Mouse (Mus musculus): ENCODE measurements at regions not wholly inside any gene's neighbourhood (a gene's known extent, or its start where the extent isn't known, plus 50 kb on each side); places are given as distances from the start of the nearest gene placed in this dataset.

GRCm38 (mm10) chr4:39508866-39509265 lies 58.8 kb downstream of the 1700009N14Rik start:
- H3K36me3 ChIP-seq (replicated peaks): no peaks in the 10 kb centered on the region
- H3K4me1 ChIP-seq: no peaks in the 10 kb centered on the region
- 94% methylated on average over 6 of the region's 6 CpGs for WGBS
- no peak for DNase-seq (ENCODE audit: low spot score)
- no peak overlapping the region for H3K27ac ChIP-seq (replicated peaks)
- H3K9me3 ChIP-seq: no peaks in the 10 kb centered on the region
- H3K4me3 ChIP-seq: no peak overlapping the region
- no peaks in the 10 kb centered on the region for H3K27me3 ChIP-seq (replicated peaks; ENCODE audit: low read depth, poor library complexity, severe bottlenecking)

GRCm38 (mm10) chr4:39527492-39527891 lies 77.4 kb downstream of the 1700009N14Rik start:
- no peaks in the 10 kb centered on the region for H3K27me3 ChIP-seq (replicated peaks; ENCODE audit: low read depth, poor library complexity, severe bottlenecking)
- DNase-seq (ENCODE audit: low spot score): no peak
- H3K4me1 ChIP-seq: no peaks in the 10 kb centered on the region
- H3K4me3 ChIP-seq: no peak overlapping the region
- no peaks in the 10 kb centered on the region for H3K36me3 ChIP-seq (replicated peaks)
- H3K9me3 ChIP-seq: no peaks in the 10 kb centered on the region
- 76% methylated on average over 2 of the region's 2 CpGs for WGBS
- no peak overlapping the region for H3K27ac ChIP-seq (replicated peaks)

DNA sequence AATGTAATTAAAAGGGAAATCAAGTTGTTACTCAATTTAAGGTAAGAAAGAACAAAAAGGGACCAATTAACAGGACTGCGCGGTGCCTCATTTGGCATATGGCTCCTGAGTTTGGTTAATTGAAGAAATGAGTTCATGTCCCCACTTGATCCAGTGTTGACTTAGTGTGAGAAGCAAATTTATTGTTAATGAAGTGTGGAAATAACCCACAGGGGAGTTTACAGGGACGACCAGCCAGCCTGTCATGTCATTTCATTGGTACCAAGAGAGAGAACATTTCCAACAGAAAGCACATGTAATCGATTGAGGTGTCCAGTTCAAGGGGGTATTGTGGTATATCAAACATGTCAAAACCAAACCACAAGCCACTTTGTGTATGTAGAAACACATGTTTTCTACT lies 78.6 kb downstream of the 1700009N14Rik start:
- Histone ChIP-seq H3K4me3 (no peak overlapping the region), H3K9me3 (no peaks in the 10 kb centered on the region), H3K27ac (replicated peaks) (no peak overlapping the region), H3K27me3 (replicated peaks; ENCODE audit: low read depth, poor library complexity, severe bottlenecking) (no peaks in the 10 kb centered on the region), H3K36me3 (replicated peaks) (no peaks in the 10 kb centered on the region), H3K4me1 (no peaks in the 10 kb centered on the region)
- DNase-seq (ENCODE audit: low spot score): no peak
- 76% methylated on average over 4 of the region's 4 CpGs for WGBS

DNA sequence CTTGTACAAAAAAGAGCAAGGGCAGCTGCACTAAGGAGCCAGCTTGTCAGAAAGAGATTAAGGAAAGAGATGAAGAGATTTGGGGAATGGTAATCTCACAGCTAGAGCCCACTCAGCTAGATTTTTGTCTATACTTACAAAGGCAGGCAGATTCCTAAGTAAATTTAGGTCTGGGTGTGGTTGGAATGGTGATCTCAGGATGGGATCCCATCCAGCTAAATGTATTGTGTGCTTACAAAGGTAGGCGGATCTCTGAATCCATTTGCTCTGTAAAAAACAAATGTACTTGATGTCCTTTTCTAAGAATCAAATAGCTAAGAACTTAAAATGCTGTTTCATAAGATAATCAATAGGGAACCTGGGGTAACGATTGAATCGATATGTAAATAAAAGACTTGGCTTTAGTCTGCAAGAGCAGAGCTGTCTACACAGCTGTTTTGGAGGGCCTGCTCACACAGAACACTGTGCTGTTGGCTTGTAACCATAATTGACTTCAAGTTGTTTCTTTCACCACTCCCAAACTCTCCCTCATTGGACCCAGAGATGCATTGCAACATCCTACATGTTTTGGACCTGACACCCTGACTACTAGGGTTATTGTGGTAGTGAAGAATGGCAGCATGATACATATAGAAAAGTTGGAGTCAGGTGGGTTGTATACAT lies 106.1 kb downstream of the 1700009N14Rik start:
- Histone ChIP-seq H3K36me3 (replicated peaks) (no peaks in the 10 kb centered on the region), H3K27ac (replicated peaks) (no peak overlapping the region), H3K9me3 (no peaks in the 10 kb centered on the region), H3K4me1 (no peaks in the 10 kb centered on the region), H3K27me3 (replicated peaks; ENCODE audit: low read depth, poor library complexity, severe bottlenecking) (no peaks in the 10 kb centered on the region), H3K4me3 (no peak overlapping the region)
- no peak for DNase-seq (ENCODE audit: low spot score)
- 96% methylated on average over 3 of the region's 3 CpGs for WGBS

DNA sequence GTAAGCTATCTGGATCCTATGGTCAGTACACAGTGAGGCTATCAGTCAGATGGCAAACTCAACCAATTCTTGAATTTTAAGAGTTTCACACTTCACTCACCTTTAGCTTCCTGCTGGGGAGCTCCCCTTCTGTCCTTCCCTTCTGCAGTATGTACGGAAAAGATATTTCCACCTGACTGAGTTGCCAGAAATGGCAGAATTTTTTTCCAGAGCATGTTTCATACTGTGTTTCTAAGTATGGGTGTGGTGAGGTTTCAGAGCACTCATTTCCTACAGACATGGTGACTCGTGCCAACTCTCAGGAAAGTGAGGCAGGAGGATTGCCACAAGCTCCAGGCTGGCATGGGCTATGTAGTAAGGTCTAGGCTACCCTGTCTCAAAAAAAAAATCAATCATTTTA lies 147.3 kb downstream of the 1700009N14Rik start:
- 90% methylated on average over 2 of the region's 2 CpGs for WGBS
- no peak for DNase-seq (ENCODE audit: low spot score)
- Histone ChIP-seq H3K36me3 (replicated peaks) (no peaks in the 10 kb centered on the region), H3K9me3 (no peaks in the 10 kb centered on the region), H3K27me3 (replicated peaks; ENCODE audit: low read depth, poor library complexity, severe bottlenecking) (no peaks in the 10 kb centered on the region), H3K4me3 (no peak overlapping the region), H3K4me1 (no peaks in the 10 kb centered on the region), H3K27ac (replicated peaks) (no peak overlapping the region)

DNA sequence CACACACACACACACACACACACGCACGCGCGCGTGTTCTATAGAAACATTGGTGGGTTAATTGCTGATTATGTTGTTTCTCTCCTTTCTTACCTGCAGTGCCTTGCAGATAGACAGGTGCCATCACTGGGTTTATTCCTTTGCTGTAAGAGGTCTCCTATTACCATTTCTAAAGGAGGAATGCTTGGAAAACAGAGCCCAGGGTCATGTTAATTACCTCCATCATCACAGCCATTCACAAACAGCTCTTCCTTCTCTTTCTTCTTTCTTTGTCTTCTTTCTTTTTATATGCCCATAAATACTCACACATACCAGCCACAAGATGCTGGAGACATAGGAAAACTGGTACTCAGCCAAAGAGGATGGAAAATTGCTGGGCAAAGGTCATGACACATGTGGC lies 155.0 kb downstream of the 1700009N14Rik start:
- no peaks in the 10 kb centered on the region for H3K9me3 ChIP-seq
- WGBS: 95% methylated on average over 5 of the region's 5 CpGs
- H3K27me3 ChIP-seq (replicated peaks; ENCODE audit: low read depth, poor library complexity, severe bottlenecking): no peaks in the 10 kb centered on the region
- no peaks in the 10 kb centered on the region for H3K36me3 ChIP-seq (replicated peaks)
- no peak overlapping the region for H3K27ac ChIP-seq (replicated peaks)
- H3K4me1 ChIP-seq: no peaks in the 10 kb centered on the region
- no peak for DNase-seq (ENCODE audit: low spot score)
- H3K4me3 ChIP-seq: no peak overlapping the region

GRCm38 (mm10) chr4:39644136-39644535 lies 194.0 kb downstream of the 1700009N14Rik start:
- no peaks in the 10 kb centered on the region for H3K36me3 ChIP-seq (replicated peaks)
- no peak overlapping the region for H3K4me3 ChIP-seq
- WGBS: 75% methylated on average over 7 of the region's 7 CpGs
- no peaks in the 10 kb centered on the region for H3K4me1 ChIP-seq
- DNase-seq (ENCODE audit: low spot score): no peak
- no peaks in the 10 kb centered on the region for H3K9me3 ChIP-seq
- H3K27ac ChIP-seq (replicated peaks): no peak overlapping the region
- H3K27me3 ChIP-seq (replicated peaks; ENCODE audit: low read depth, poor library complexity, severe bottlenecking): no peaks in the 10 kb centered on the region

- 92% methylated on average over 5 of the region's 5 CpGs for WGBS
- no peaks in the 10 kb centered on the region for H3K36me3 ChIP-seq (replicated peaks)
- no peaks in the 10 kb centered on the region for H3K27me3 ChIP-seq (replicated peaks; ENCODE audit: low read depth, poor library complexity, severe bottlenecking)
- H3K4me3 ChIP-seq: no peak overlapping the region
- no peak for DNase-seq (ENCODE audit: low spot score)
- H3K9me3 ChIP-seq: no peaks in the 10 kb centered on the region
- no peak overlapping the region for H3K27ac ChIP-seq (replicated peaks)
- no peaks in the 10 kb centered on the region for H3K4me1 ChIP-seq
Measured at GRCm38 (mm10) chr4:39644849-39645248, 194.8 kb downstream of the 1700009N14Rik start.

DNA sequence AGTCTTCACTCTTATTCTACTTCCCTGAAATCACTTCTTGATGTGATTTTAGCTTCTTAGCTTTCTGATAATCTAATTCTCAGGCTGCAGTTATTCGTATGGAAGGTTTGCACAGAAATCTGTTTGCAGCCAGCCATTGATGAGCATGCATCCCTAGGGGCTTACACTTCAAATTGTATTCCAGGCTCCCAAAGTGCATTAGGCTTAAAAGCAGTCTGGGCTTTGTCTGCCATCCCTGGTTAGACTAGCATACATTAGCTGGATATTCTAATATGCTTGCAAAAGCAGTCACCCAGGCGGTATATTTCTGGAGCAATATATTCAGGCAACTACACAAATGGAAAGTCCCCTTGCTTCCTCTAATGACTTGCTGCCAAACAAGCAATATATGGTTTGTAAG lies 210.4 kb downstream of the 1700009N14Rik start:
- no peaks in the 10 kb centered on the region for H3K27me3 ChIP-seq (replicated peaks; ENCODE audit: low read depth, poor library complexity, severe bottlenecking)
- H3K4me1 ChIP-seq: no peaks in the 10 kb centered on the region
- no peak overlapping the region for H3K4me3 ChIP-seq
- H3K9me3 ChIP-seq: no peaks in the 10 kb centered on the region
- DNase-seq (ENCODE audit: low spot score): no peak
- no peaks in the 10 kb centered on the region for H3K36me3 ChIP-seq (replicated peaks)
- 79% methylated on average over 2 of the region's 2 CpGs for WGBS
- H3K27ac ChIP-seq (replicated peaks): no peak overlapping the region

GRCm38 (mm10) chr4:39672609-39673008 lies 222.5 kb downstream of the 1700009N14Rik start:
- H3K27ac ChIP-seq (replicated peaks): no peak overlapping the region
- 63% methylated on average over 7 of the region's 7 CpGs for WGBS
- no peak overlapping the region for H3K4me3 ChIP-seq
- no peaks in the 10 kb centered on the region for H3K27me3 ChIP-seq (replicated peaks; ENCODE audit: low read depth, poor library complexity, severe bottlenecking)
- DNase-seq (ENCODE audit: low spot score): no peak
- H3K36me3 ChIP-seq (replicated peaks): no peaks in the 10 kb centered on the region
- no peaks in the 10 kb centered on the region for H3K4me1 ChIP-seq
- H3K9me3 ChIP-seq: no peaks in the 10 kb centered on the region

DNA sequence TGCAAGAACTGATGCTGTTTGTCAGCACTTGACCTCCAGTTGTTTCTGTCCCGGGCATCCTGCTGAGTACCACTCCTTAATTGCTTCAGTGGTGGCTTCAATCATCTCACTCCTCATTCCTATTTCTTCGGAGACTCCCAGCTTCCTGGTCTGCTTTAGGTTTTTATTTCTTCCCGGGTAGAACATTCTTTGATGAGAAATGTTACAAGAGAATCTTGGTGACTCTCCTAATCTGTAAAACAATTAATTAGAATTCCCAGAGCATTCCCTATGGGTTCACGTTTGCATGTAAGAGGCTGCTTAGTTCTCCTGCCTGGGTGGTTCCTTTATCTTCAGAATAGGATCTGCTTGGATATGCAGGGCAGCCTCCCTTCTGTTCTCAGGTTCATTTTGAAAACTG lies 245.1 kb downstream of the 1700009N14Rik start:
- no peak for DNase-seq (ENCODE audit: low spot score)
- WGBS: 16% methylated on average over 4 of the region's 4 CpGs
- no peaks in the 10 kb centered on the region for H3K4me1 ChIP-seq
- H3K27ac ChIP-seq (replicated peaks): no peak overlapping the region
- H3K36me3 ChIP-seq (replicated peaks): no peaks in the 10 kb centered on the region
- no peaks in the 10 kb centered on the region for H3K9me3 ChIP-seq
- no peak overlapping the region for H3K4me3 ChIP-seq
- no peaks in the 10 kb centered on the region for H3K27me3 ChIP-seq (replicated peaks; ENCODE audit: low read depth, poor library complexity, severe bottlenecking)

DNA sequence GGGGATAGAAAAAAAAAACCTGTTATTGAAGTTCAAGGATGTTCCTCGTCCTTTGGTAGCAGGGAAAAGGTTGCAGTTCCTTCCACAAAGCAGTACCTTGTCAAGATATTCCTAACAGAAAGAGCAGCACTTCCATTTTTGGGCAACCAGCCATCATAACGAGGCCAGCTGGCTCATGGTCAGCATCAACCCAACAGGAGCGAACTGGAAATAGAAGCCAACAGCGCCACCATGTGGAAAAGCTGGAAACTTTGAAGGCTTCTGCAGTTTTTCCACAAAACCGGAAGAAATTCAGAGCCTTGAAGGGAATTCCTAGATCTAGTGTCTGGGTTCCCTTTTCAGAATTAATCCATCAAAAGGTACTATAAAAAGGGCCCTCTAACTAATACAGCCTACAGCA lies 247.5 kb downstream of the 1700009N14Rik start:
- no peaks in the 10 kb centered on the region for H3K4me1 ChIP-seq
- whole genome bisulfite sequencing: 30% methylated on average over 5 of the region's 5 CpGs
- H3K4me3 ChIP-seq: no peak overlapping the region
- DNase-seq (ENCODE audit: low spot score): peak; percentile 52
- no peak overlapping the region for H3K27ac ChIP-seq (replicated peaks)
- H3K36me3 ChIP-seq (replicated peaks): no peaks in the 10 kb centered on the region
- no peaks in the 10 kb centered on the region for H3K9me3 ChIP-seq
- H3K27me3 ChIP-seq (replicated peaks; ENCODE audit: low read depth, poor library complexity, severe bottlenecking): no peaks in the 10 kb centered on the region

- no peaks in the 10 kb centered on the region for H3K4me1 ChIP-seq
- H3K4me3 ChIP-seq: no peak overlapping the region
- no peak for DNase-seq (ENCODE audit: low spot score)
- no peak overlapping the region for H3K27ac ChIP-seq (replicated peaks)
- no peaks in the 10 kb centered on the region for H3K9me3 ChIP-seq
- no peaks in the 10 kb centered on the region for H3K36me3 ChIP-seq (replicated peaks)
- no peaks in the 10 kb centered on the region for H3K27me3 ChIP-seq (replicated peaks; ENCODE audit: low read depth, poor library complexity, severe bottlenecking)
- 76% methylated on average over 2 of the region's 2 CpGs for WGBS
Measured at GRCm38 (mm10) chr4:39699347-39699746, 249.3 kb downstream of the 1700009N14Rik start.

DNA sequence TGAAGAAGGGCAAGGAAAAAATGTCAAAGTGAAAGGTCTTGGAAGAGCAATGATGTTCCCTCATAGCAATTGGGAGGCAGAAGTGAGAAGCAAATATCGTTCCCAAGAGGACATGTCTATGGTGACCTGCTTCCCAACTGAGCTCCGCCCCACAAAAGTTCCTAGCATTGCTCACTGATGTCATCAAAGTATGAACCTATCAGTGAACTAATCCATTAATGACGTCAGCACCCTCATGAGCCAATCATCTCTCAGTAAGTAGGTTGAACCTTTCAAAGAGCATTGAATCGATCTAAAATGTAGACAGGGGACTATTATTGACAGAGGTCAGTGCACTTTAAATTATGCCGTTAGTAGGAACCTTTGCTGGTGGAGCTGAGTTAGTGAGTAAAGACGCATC lies 267.4 kb downstream of the 1700009N14Rik start:
- no peaks in the 10 kb centered on the region for H3K36me3 ChIP-seq (replicated peaks)
- H3K9me3 ChIP-seq: no peaks in the 10 kb centered on the region
- H3K27me3 ChIP-seq (replicated peaks; ENCODE audit: low read depth, poor library complexity, severe bottlenecking): no peaks in the 10 kb centered on the region
- H3K4me3 ChIP-seq: no peak overlapping the region
- H3K4me1 ChIP-seq: no peaks in the 10 kb centered on the region
- 91% methylated on average over 6 of the region's 6 CpGs for WGBS
- H3K27ac ChIP-seq (replicated peaks): no peak overlapping the region
- DNase-seq (ENCODE audit: low spot score): no peak

Data from embryonic facial prominence, embryonic 10.5 days (tissue).